Mouse (Mus musculus) liver, embryonic 12.5 days (tissue): ENCODE results near the gene Olfr1359. TPM values are rescaled to one million over a fixed set of nuclear protein-coding genes. Genes with fewer than 3 reads are reported as not detected.
"Not testable (repeated sequence)": the region's sequence is repeated elsewhere in the genome, so short reads cannot be mapped to it uniquely, and the experiment has no call there.

Experiments
- ATAC-seq: fragments of 200-750 bp; cut with Nextera tagmentation; 2 replicates; pipeline ENCODE4 v1.8.0; 2017; ENCODE audit warnings: moderate number of reproducible peaks, mild to moderate bottlenecking, moderate library complexity
- H3K27ac ChIP-seq: fragments of 300-500 bp; sonication (generic); 2 replicates; pipeline ENCODE4 v1.5.1; 2016; ENCODE audit warnings: mild to moderate bottlenecking
- H3K27me3 ChIP-seq: fragments of 300-500 bp; sonication (generic); replicated peaks from 2 replicates; pipeline ENCODE4 v1.6.1; 2016; ENCODE audit warnings: mild to moderate bottlenecking, moderate library complexity
- H3K36me3 ChIP-seq: fragments of 300-500 bp; sonication (generic); 2 replicates; pipeline ENCODE4 v1.6.1; 2016; ENCODE audit warnings: mild to moderate bottlenecking, moderate library complexity
- H3K4me1 ChIP-seq: fragments of 300-500 bp; sonication (generic); 2 replicates; pipeline ENCODE4 v1.6.1; 2016
- H3K4me2 ChIP-seq: fragments of 300-500 bp; sonication (generic); 2 replicates; pipeline ENCODE4 v1.6.1; 2016; ENCODE audit warnings: mild to moderate bottlenecking, moderate library complexity
- H3K4me3 ChIP-seq: fragments of 300-500 bp; sonication (generic); 2 replicates; pipeline ENCODE4 v1.5.1; 2016; ENCODE audit warnings: mild to moderate bottlenecking, moderate library complexity
- H3K9ac ChIP-seq: fragments of 300-500 bp; sonication (generic); 2 replicates; pipeline ENCODE4 v1.6.1; 2016; ENCODE audit warnings: mild to moderate bottlenecking, moderate library complexity
- H3K9me3 ChIP-seq: fragments of 300-500 bp; sonication (generic); replicated peaks from 2 replicates; pipeline ENCODE4 v1.6.1; 2016; ENCODE audit warnings: mild to moderate bottlenecking, moderate library complexity
- WGBS: fragments of 180-500 bp; shearing (Covaris S2); methylation state at CpG from one replicate; pipeline ENCODE4 v1.1.7; 2016; ENCODE audit not compliant: insufficient replicate concordance; 5-methylcytosine and 5-hydroxymethylcytosine counted together
- microRNA-seq: library from miRNA; unstranded; fragments of <30 nt; microRNA quantifications from one replicate; pipeline ENCODE4, GENCODE M21; 2017
- polyA plus RNA-seq: library from polyadenylated mRNA; unstranded; fragments of >200 nt; fragmentation: Nextera tagmentation; extraction: Ambion mirVana; gene quantifications from 2 replicates; pipeline ENCODE4 v1.2.1, GENCODE M21; 2016

Olfr1359 gene
- polyA plus RNA-seq, 1 experiment from 2014 or later: not detected

DNA sequence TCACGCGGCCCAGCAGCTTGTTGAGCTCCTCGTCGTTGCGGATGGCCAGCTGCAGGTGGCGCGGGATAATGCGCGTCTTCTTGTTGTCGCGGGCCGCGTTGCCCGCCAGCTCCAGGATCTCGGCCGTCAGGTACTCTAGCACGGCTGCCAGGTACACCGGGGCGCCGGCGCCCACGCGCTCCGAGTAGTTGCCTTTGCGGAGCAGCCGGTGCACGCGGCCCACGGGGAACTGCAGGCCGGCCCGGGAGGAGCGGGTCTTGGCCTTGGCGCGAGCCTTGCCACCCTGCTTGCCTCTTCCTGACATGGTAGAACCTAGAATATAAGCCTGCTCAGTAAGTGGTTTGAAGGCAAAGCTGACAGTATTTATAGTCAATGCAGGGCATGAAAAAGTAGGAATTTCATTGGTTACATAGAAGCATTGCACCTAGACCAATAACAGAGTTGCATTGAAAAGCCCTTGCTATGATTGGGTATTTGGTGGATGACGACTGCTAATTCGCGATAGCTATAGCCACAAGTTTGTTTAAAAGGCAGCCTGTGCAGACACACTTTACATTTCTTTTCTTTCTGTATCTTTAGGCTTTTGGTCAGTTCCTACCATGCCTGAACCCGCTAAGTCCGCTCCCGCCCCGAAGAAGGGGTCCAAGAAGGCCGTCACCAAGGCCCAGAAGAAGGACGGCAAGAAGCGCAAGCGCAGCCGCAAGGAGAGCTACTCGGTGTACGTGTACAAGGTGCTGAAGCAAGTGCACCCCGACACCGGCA, 55.8 kb downstream of the Olfr1359 start, which contains the start of the genes Hist1h2ak and Hist1h2bn:
TSS of gene Hist1h2ak (minus strand) at position 304 of the 762 bp plus-strand sequence.
TSS of gene Hist1h2bn (plus strand) at position 600 of the 762 bp plus-strand sequence.
- not testable (repeated sequence) for H3K27me3 ChIP-seq, H3K36me3 ChIP-seq, H3K9me3 ChIP-seq
- peak within 1 kb of the TSS; percentile 80 for H3K9ac ChIP-seq
- H3K4me3 ChIP-seq: peak within 1 kb of the TSS; percentile 56
- H3K4me2 ChIP-seq: peak within 1 kb of the TSS; percentile 69
- peak; percentile 86 for ATAC-seq
- H3K27ac ChIP-seq: peak within 1 kb of the TSS; percentile 99
- peaks cover 34% of the 10 kb centered on the region for H3K4me1 ChIP-seq
- under 1% methylated on average over 49 of the region's 50 CpGs for WGBS

GRCm38 (mm10) chr13:21754294-21755001, 56.5 kb downstream of the Olfr1359 start:
- not testable (repeated sequence) for H3K9me3 ChIP-seq, H3K27me3 ChIP-seq, H3K36me3 ChIP-seq
- Histone ChIP-seq H3K4me1 (peaks cover 31% of the 10 kb centered on the region), H3K4me2 (peak overlapping the region; percentile 69), H3K9ac (peak overlapping the region; percentile 73), H3K27ac (peak overlapping the region; percentile 99), H3K4me3 (peak overlapping the region; percentile 56)
- 1% methylated on average over 26 of the region's 26 CpGs for WGBS
- ATAC-seq: peak; percentile 19

GRCm38 (mm10) chr13:21755707-21756106, 57.8 kb downstream of the Olfr1359 start:
- no peaks in the 10 kb centered on the region for H3K9me3 ChIP-seq
- peak overlapping the region; percentile 66 for H3K4me2 ChIP-seq
- H3K9ac ChIP-seq: peak overlapping the region; percentile 71
- no peaks in the 10 kb centered on the region for H3K27me3 ChIP-seq
- peak overlapping the region; percentile 49 for H3K4me3 ChIP-seq
- H3K36me3 ChIP-seq: no peaks in the 10 kb centered on the region
- no peak for ATAC-seq
- peak overlapping the region; percentile 99 for H3K27ac ChIP-seq
- 80% methylated on average over 1 of the region's 1 CpGs for WGBS
- peaks cover 32% of the 10 kb centered on the region for H3K4me1 ChIP-seq

Small RNAs within 50 kb of the gene (microRNA-seq; reads per million reads assigned to microRNA genes)
- gene Gm44357 (not detected), gene Gm44367 (not detected), gene Gm44454 (1.4 reads per million)

Other genes with a start within 250 kb of the Olfr1359 start
- gene Zscan26, start 244.4 kb upstream of the Olfr1359 start, polyA plus RNA-seq: 9.1 and 10.4 TPM in 2 replicates
- 0.43 and 0.78 TPM in 2 replicates for gene Nkapl, start 229.6 kb upstream of the Olfr1359 start, polyA plus RNA-seq
- gene Zkscan4, start 219.2 kb upstream of the Olfr1359 start, polyA plus RNA-seq: 0.62 and 0.78 TPM in 2 replicates
- gene Gm10065, start 218.7 kb upstream of the Olfr1359 start, polyA plus RNA-seq: not detected in 2 replicates
- gene AK157302, start 202.9 kb upstream of the Olfr1359 start, polyA plus RNA-seq: 0.56 TPM in 2 replicates
- gene Gm11273, start 196.7 kb upstream of the Olfr1359 start, polyA plus RNA-seq: 4.7 and 6.3 TPM in 2 replicates
- gene Zkscan8, start 167.0 kb upstream of the Olfr1359 start, polyA plus RNA-seq: 2.6 and 2.8 TPM in 2 replicates
- 0.05 TPM in 1 of 2 replicates, not detected in the other for gene Olfr1366, start 155.3 kb upstream of the Olfr1359 start, polyA plus RNA-seq
- not detected in 2 replicates for gene Olfr1535, start 138.2 kb upstream of the Olfr1359 start, polyA plus RNA-seq
- not detected in 2 replicates for gene Olfr1364, start 116.4 kb upstream of the Olfr1359 start, polyA plus RNA-seq
- gene Olfr1362, start 84.1 kb upstream of the Olfr1359 start, polyA plus RNA-seq: not detected in 2 replicates
- not detected in 2 replicates for gene Olfr11, start 55.6 kb upstream of the Olfr1359 start, polyA plus RNA-seq
- not detected in 2 replicates for gene Olfr1361, start 34.7 kb upstream of the Olfr1359 start, polyA plus RNA-seq
- gene Olfr1360, start 20.7 kb upstream of the Olfr1359 start, polyA plus RNA-seq: not detected in 2 replicates
- gene Hist1h2bl, start 18.0 kb downstream of the Olfr1359 start, polyA plus RNA-seq: 1.5 and 1.7 TPM in 2 replicates
- gene Hist1h2ai, start 18.3 kb downstream of the Olfr1359 start, polyA plus RNA-seq: 13.8 and 17.6 TPM in 2 replicates
- 8.3 and 14.2 TPM in 2 replicates for gene Hist1h3h, start 19.5 kb downstream of the Olfr1359 start, polyA plus RNA-seq
- gene Hist1h2bm, start 23.9 kb downstream of the Olfr1359 start, polyA plus RNA-seq: 6.4 and 6.5 TPM in 2 replicates
- gene Hist1h4j, start 37.0 kb downstream of the Olfr1359 start, polyA plus RNA-seq: 0.59 and 0.75 TPM in 2 replicates
- gene Hist1h4k, start 52.4 kb downstream of the Olfr1359 start, polyA plus RNA-seq: 3.7 and 5.9 TPM in 2 replicates
- 42.8 and 58.5 TPM in 2 replicates for gene Hist1h2ak, start 55.7 kb downstream of the Olfr1359 start, polyA plus RNA-seq
- 8.6 and 8.9 TPM in 2 replicates for gene Hist1h2bn, start 56.0 kb downstream of the Olfr1359 start, polyA plus RNA-seq
- gene Hist1h1b, start 82.5 kb downstream of the Olfr1359 start, polyA plus RNA-seq: 41.6 and 43.0 TPM in 2 replicates
- 169 and 188 TPM in 2 replicates for gene Hist1h3i, start 85.3 kb downstream of the Olfr1359 start, polyA plus RNA-seq
- 11.2 and 14.0 TPM in 2 replicates for gene Hist1h2an, start 89.1 kb downstream of the Olfr1359 start, polyA plus RNA-seq
- gene Hist1h2bp, start 89.3 kb downstream of the Olfr1359 start, polyA plus RNA-seq: 3.6 and 5.6 TPM in 2 replicates
- gene Hist1h2bq, start 112.1 kb downstream of the Olfr1359 start, polyA plus RNA-seq: 24.4 and 26.2 TPM in 2 replicates
- not detected in 2 replicates for gene Hist1h2ao, start 112.4 kb downstream of the Olfr1359 start, polyA plus RNA-seq
- gene Hist1h4m, start 113.6 kb downstream of the Olfr1359 start, polyA plus RNA-seq: not detected in 2 replicates
- 20.8 and 25.3 TPM in 2 replicates for gene Hist1h4n, start 134.1 kb downstream of the Olfr1359 start, polyA plus RNA-seq
- gene Hist1h2ap, start 135.4 kb downstream of the Olfr1359 start, polyA plus RNA-seq: 5,867 and 6,049 TPM in 2 replicates
- gene Hist1h2br, start 135.6 kb downstream of the Olfr1359 start, polyA plus RNA-seq: 25.4 and 26.3 TPM in 2 replicates
- 1.9 and 2.5 TPM in 2 replicates for gene Zfp184, start 247.0 kb downstream of the Olfr1359 start, polyA plus RNA-seq